In the genomic region with DNA sequence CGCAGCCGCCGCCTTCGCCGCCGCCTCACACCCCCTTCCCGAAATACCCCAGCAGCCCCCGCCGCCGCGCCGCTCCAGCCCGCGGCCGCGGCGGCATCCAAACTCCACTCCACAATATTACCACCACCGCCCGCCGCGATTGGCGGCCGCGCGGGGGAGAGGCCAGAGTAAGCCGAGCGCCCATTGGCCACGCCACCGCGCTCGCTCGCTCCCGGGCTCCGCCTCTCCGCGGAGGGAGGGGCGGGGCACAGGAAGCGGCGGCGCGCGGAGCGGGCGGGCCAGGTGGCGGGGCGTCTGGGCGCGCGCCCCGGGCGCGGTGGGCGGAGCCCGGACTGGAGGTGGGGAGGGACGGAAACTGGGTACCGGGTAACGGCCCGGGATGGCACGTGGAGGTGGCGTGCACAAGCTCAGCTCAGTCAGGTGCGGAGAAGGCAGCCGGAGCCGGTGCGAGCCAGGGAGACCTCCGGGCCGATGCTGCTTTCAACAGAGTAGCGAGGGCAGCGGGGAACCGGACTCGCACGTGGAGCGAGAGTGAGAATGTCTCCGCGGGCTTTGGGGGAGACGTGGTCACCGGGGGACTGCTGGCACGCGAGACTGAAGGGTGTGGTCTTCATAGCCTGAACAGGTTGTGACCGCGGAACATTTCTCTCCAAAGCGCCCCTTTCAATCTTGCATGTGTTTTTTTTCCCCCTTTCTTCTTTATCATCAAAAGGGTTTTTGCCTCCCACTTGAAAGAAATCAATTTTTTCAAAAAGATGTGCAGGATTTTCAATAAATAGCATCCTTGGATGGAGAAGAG, we compare ENCODE assay signal across 8 mouse cellular contexts. TPM values are rescaled to one million over a fixed set of nuclear protein-coding genes. Genes with fewer than 3 reads are reported as not detected.
DNase-seq lines count a peak whose midpoint lies in the region; ATAC-seq lines count a peak whose summit lies in the region.

A gene (minus strand): TSS at position 81 of the 799 bp plus-strand sequence.

- DNase-seq in adipocyte (ENCODE audit: low spot score), result peak; percentile 90
- peak; percentile 96 for DNase-seq in embryo, embryonic 10 days (ENCODE audit: low spot score)
- peak; percentile 95 for DNase-seq in gastrocnemius, postnatal 10 days
- peak; percentile 97 for DNase-seq in induced T-regulatory cell, adult 2 months (ENCODE audit: low read depth)
- peak; percentile 82 to 89 for DNase-seq in left cerebral cortex, adult 9 months (ENCODE audit: low spot score in 2 of 2)
- peak; percentile 94 for DNase-seq in right cerebral cortex, postnatal 14 days
- DNase-seq in urinary bladder, postnatal 36 days (ENCODE audit: low spot score in 2 of 2), result peak; percentile 86 to 92

- ATAC-seq in megakaryocyte progenitor cell, adult 5-6 weeks (replicated peaks; ENCODE audit: poor library complexity), result peak; percentile 95

RNA-seq across cellular contexts. Expression of the gene that starts here (rescaled TPM):
- total RNA-seq in gastrocnemius, postnatal 10 days (2021), result 10 to 100 TPM; 53.2 to 53.4 TPM
- 131 and 140 TPM in 2 replicates for total RNA-seq in megakaryocyte progenitor cell, adult 5-6 weeks (2015)
- 186 and 238 TPM in 2 replicates for total RNA-seq in megakaryocyte progenitor cell, adult 5-6 weeks (2017)

Comparison
In these comparisons a context has a peak if more than half of its experiments do, and no peak if none do; other contexts are left out.
1. Peak in every context shown above with its lines: DNase-seq and ATAC-seq.